Mouse (Mus musculus) inflammation-experienced regulatory T-cells (primary cell): ENCODE results near the gene Trak2. TPM values are rescaled to one million over a fixed set of nuclear protein-coding genes. Genes with fewer than 3 reads are reported as not detected.

ENCODE experiments used
- polyA plus RNA-seq, 2 experiments: library from polyadenylated mRNA; unstranded; fragments of 100-300 nt; shearing (Covaris generic); gene quantifications; one replicate each; pipeline ENCODE4 v1.2.1; 2017

Trak2 gene
- 10 to 100 TPM; 25.3 to 42.3 TPM for polyA plus RNA-seq

GRCm38 (mm10) chr1:58973366-58974221 is at the start of gene Trak2, which contains the start of gene Stradb:
Gene Trak2 (minus strand): TSS chr1:58973430.
Gene Stradb (plus strand): TSS chr1:58973522.

Other genes with a start within 250 kb of the Trak2 start
- 100 to 1,000 TPM; 194 to 207 TPM for gene Casp8, start 178.1 kb downstream of the Trak2 start, polyA plus RNA-seq
- 10 to 100 TPM; 21.3 to 21.9 TPM for gene Stradb, start 92 bp upstream of the Trak2 start, polyA plus RNA-seq
- gene C2cd6, start 121.5 kb upstream of the Trak2 start, polyA plus RNA-seq, result under 1 TPM in 1 of 2 experiments, not detected in 1; 0.70 TPM
- 10 to 100 TPM in 1 of 2 experiments, 1 to 10 TPM in 1; 9.0 to 12.2 TPM for gene Tmem237, start 147.0 kb upstream of the Trak2 start, polyA plus RNA-seq
- under 1 TPM; 0.17 to 0.39 TPM for gene Mpp4, start 190.0 kb upstream of the Trak2 start, polyA plus RNA-seq